Mouse (Mus musculus) heart, adult 2 months (tissue): ENCODE data around the gene Tns4. TPM values are rescaled to one million over a fixed set of nuclear protein-coding genes. Genes with fewer than 3 reads are reported as not detected.

Experiments
- DNase-seq, 2 experiments: peaks; one replicate each; pipeline ENCODE4 v3.0.0; 2021
- H3K27ac ChIP-seq: fragments of 200-600 bp; 2 replicates; pipeline ENCODE4 v1.8.1; 2022
- H3K27me3 ChIP-seq: fragments of 200-500 bp; 2 replicates; pipeline ENCODE4 v1.6.1; 2012; ENCODE audit warnings: mild to moderate bottlenecking, low read length, inconsistent platforms, mixed read lengths; ENCODE audit not compliant: control insufficient read depth, insufficient read depth
- H3K36me3 ChIP-seq: fragments of 200-500 bp; 2 replicates; pipeline ENCODE4 v1.6.1; 2012; ENCODE audit warnings: low read length, inconsistent platforms; ENCODE audit not compliant: control insufficient read depth, insufficient read depth
- H3K4me1 ChIP-seq: fragments of 200-500 bp; 2 replicates; pipeline ENCODE4 v1.6.1; 2011; ENCODE audit warnings: low read length; ENCODE audit not compliant: control insufficient read depth, insufficient read depth
- H3K4me3 ChIP-seq: fragments of 200-600 bp; 2 replicates; pipeline ENCODE4 v1.8.1; 2022
- H3K79me2 ChIP-seq: fragments of 200-500 bp; replicated peaks from 2 replicates; pipeline ENCODE4 v1.6.1; 2012; ENCODE audit warnings: mild to moderate bottlenecking, inconsistent platforms, low read length, moderate library complexity, mixed read lengths; ENCODE audit not compliant: control insufficient read depth, insufficient read depth
- H3K9ac ChIP-seq: fragments of 200-500 bp; 2 replicates; pipeline ENCODE4 v1.6.1; 2012; ENCODE audit warnings: low read depth, mild to moderate bottlenecking, control low read depth, inconsistent platforms, low read length, mixed read lengths
- CTCF ChIP-seq: fragments of 200-600 bp; IDR thresholded peaks from 2 replicates; pipeline ENCODE4 v1.8.1; 2022; ENCODE audit warnings: antibody characterized with exemption, mild to moderate bottlenecking, moderate library complexity
- EP300 ChIP-seq: fragments of 200-500 bp; IDR thresholded peaks from 2 replicates; pipeline ENCODE4 v1.6.1; 2011; ENCODE audit warnings: low read depth, low read length, control low read depth; ENCODE audit not compliant: insufficient read depth
- POLR2A ChIP-seq: fragments of 200-500 bp; IDR thresholded peaks from 2 replicates; pipeline ENCODE4 v1.6.1; 2011; ENCODE audit warnings: mild to moderate bottlenecking, low read depth, low read length, control low read depth; ENCODE audit not compliant: insufficient read depth
- WGBS: fragments of 180-500 bp; shearing (Covaris S2); methylation state at CpG from one replicate; pipeline ENCODE4 v1.1.7; 2018; 5-methylcytosine and 5-hydroxymethylcytosine counted together
- intact Hi-C: fragments of 180-260 bp; cut with DNase I; formaldehyde crosslinking; loops from one replicate; pipeline ENCODE4 v1.15.1; 2025
- polyA plus RNA-seq: library from polyadenylated mRNA; depleted of rRNA; stranded (reverse); fragments of >200 nt; gene quantifications from 2 replicates; pipeline ENCODE4 v1.2.3, GENCODE M21; 2012
- total RNA-seq, 2 experiments: library from RNA; stranded (reverse); gene quantifications; 2 replicates each; pipeline ENCODE4 v1.2.3; 2021

Tns4 gene
- total and polyA plus RNA-seq, 3 experiments, result 0.16 to 0.49 (median 0.23) TPM

- H3K79me2 ChIP-seq, result no peaks in the 10 kb centered on the region
- TF ChIP-seq EP300 (no peak), CTCF (no peak), POLR2A (no peak)
- intact Hi-C loops, result no loop called here
- H3K27me3 ChIP-seq, result no peaks in the 10 kb centered on the region
- H3K4me3 ChIP-seq, result no peak overlapping the region
- WGBS, result 71% methylated on average over 12 of the region's 12 CpGs
- peak overlapping the region; percentile 53 for H3K27ac ChIP-seq
- H3K4me1 ChIP-seq, result peaks cover 19% of the 10 kb centered on the region
- H3K36me3 ChIP-seq, result no peaks in the 10 kb centered on the region
- no peak overlapping the region for H3K9ac ChIP-seq
- DNase-seq, result no peak
Observed at GRCm38 (mm10) chr11:99045159-99045889, 43.8 kb downstream of the Tns4 start.

DNA sequence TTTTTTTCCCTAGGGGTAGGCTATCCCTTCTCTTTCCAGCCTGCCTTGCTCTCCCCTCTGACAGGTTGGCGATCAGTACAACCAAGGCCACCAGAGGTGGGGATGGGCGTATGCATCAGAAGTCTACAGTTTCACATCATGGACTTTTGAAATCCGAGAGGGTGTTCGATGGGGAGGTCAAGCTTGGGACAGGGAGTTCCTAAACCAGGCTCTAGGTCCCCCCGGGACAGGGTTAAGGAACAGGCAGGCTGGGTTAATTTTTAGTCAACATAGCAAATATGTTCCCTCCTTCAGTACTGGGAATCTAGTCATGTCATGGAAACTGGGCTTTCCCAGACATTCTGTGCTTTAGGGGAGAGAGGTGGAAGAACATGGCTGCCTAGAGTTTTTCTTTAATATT, 44.8 kb downstream of the Tns4 start:
- WGBS, result 72% methylated on average over 5 of the region's 5 CpGs
- TF ChIP-seq EP300, result no peak
- TF ChIP-seq CTCF, result no peak
- TF ChIP-seq POLR2A, result no peak
- Histone ChIP-seq H3K36me3 (no peaks in the 10 kb centered on the region), H3K79me2 (no peaks in the 10 kb centered on the region), H3K27ac (peak overlapping the region; percentile 53), H3K4me3 (no peak overlapping the region), H3K4me1 (peaks cover 20% of the 10 kb centered on the region), H3K27me3 (no peaks in the 10 kb centered on the region), H3K9ac (no peak overlapping the region)
- intact Hi-C loops, result loop anchor here (5.0 kb wide), 1 partner anchor 122 kb away; no protein-coding TSS in a partner anchor
- DNase-seq, result no peak

GRCm38 (mm10) chr11:99043632-99044031, 45.5 kb downstream of the Tns4 start:
- Histone ChIP-seq H3K36me3 (no peaks in the 10 kb centered on the region), H3K4me1 (peaks cover 20% of the 10 kb centered on the region), H3K27ac (peak overlapping the region; percentile 53), H3K4me3 (no peak overlapping the region), H3K79me2 (no peaks in the 10 kb centered on the region), H3K9ac (no peak overlapping the region), H3K27me3 (no peaks in the 10 kb centered on the region)
- intact Hi-C loops, result loop anchor here (5.0 kb wide), 1 partner anchor 121 kb away; no protein-coding TSS in a partner anchor
- 43% methylated on average over 6 of the region's 6 CpGs for WGBS
- DNase-seq, result peak in 1 of 2 experiments; percentile 27
- TF ChIP-seq POLR2A (no peak), CTCF (peak; percentile 39)

DNA sequence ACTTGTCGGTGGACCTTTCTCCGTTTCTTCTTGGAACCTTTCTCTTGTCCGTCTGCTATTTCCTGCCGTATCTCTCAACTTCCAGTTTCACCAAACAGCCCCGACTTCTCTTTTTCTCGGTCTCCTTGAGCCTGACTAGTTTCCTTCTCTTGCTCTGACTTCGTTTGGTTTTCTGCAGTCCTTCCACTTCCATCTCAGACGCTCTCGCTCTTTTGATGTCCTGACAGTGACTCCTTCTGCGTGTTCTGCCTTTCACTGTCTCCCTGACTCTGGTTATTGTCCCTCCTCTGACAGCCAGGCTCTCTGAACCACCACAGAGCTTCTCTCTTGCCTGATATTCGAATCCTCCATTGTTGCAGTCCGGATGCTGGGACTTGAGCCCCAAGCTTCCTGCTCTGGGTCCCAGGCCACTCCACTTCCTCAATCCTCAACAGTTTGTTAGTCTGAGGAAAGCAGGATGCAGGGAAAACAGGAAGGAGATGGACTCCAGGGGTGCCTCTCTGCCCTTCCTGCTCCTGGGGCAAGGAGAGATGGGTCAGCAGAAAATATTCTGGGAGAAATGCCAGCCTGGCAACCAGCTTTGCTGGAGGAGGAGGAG, 46.2 kb downstream of the Tns4 start:
- Histone ChIP-seq H3K36me3 (no peaks in the 10 kb centered on the region), H3K4me3 (peak overlapping the region; percentile 31), H3K9ac (peak overlapping the region; percentile 67), H3K27ac (peak overlapping the region; percentile 73), H3K79me2 (no peaks in the 10 kb centered on the region), H3K27me3 (no peaks in the 10 kb centered on the region), H3K4me1 (peaks cover 20% of the 10 kb centered on the region)
- intact Hi-C loops, result loop anchor here (5.0 kb wide), 1 partner anchor 121 kb away; no protein-coding TSS in a partner anchor
- 31% methylated on average over 12 of the region's 12 CpGs for WGBS
- peak; percentile 61 to 67 for DNase-seq
- TF ChIP-seq CTCF (no peak), EP300 (peak; percentile 26; the same call in 1 of the 2 replicates), POLR2A (peak; percentile 45; the same call in 1 of the 2 replicates)

DNA sequence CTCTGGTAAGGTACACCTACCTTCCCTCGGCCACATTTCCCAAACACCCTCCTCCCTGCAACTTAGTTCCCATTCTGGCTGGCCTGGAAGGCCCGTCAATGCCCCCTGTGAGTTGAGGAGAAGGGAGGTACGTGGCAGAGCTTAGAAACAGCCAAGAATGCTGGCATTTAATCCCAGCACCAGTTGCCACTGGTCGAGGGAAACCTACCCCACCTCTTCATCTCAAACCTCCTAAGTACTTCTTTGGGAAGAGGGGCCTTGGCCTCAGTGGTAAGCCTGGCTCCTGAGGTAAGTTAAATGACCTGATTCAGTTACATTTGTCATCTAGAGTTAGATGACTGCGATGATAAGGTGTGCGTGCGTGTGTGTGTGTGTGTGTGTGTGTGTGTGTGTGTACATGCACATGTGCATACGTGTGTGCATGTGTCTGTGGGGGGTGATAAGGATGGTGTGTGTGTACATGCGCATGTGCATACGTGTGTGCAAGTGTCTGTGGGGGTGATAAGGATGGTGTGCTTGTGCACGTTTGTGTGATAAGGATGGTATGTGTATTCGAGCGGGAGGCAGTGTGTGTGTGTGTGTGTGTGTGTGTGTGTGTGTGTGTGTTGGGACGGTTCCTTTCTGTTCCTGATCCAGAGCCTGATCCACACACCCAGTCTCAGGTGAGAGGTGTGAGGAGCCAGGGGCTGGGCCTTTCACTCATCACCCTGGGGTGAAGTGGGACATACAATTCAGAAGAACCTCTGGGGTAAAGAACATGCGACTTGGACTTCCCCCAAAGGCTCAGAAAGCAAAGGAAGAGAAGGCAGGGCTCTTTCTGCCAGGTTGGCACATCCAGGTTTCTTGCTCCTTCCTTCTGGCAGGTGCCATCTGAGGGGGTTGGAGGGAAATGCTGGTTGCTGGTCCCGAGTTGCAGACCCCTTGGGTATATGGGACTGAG, 47.0 kb downstream of the Tns4 start:
- Histone ChIP-seq H3K36me3 (no peaks in the 10 kb centered on the region), H3K27me3 (no peaks in the 10 kb centered on the region), H3K27ac (peak overlapping the region; percentile 81), H3K79me2 (no peaks in the 10 kb centered on the region), H3K4me1 (peaks cover 17% of the 10 kb centered on the region), H3K9ac (peak overlapping the region; percentile 67), H3K4me3 (peak overlapping the region; percentile 60)
- no peak for DNase-seq
- WGBS, result 40% methylated on average over 16 of the region's 16 CpGs
- intact Hi-C loops, result loop anchor here (5.0 kb wide), 1 partner anchor 120 kb away; no protein-coding TSS in a partner anchor
- TF ChIP-seq POLR2A (no peak), CTCF (no peak), EP300 (no peak)
